Mouse (Mus musculus): ENCODE data around the gene Gm20521.
"Not testable (repeated sequence)": the region's sequence is repeated elsewhere in the genome, so short reads cannot be mapped to it uniquely, and the experiment has no call there.

Gm20521 gene

DNA sequence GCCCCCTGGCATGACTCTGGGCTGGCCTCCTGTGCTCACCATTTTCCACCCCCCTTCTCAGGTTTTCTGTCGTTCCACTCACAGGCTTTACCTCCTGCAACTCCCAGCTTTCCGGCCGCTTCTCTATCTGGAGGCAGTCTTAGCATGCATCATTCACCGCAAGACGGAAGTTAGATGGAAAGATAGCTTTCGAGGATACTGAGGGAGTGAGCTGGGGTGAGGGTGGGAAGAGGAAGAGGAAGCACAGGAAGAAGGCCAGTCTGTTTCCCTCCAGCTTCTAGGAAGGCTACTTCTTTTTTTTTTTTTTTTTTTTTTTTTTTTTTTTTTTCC lies 53.6 kb downstream of the Gm20521 start:
- DNase-seq (ENCODE audit: low spot score in 2 of 2) = no peak

DNA sequence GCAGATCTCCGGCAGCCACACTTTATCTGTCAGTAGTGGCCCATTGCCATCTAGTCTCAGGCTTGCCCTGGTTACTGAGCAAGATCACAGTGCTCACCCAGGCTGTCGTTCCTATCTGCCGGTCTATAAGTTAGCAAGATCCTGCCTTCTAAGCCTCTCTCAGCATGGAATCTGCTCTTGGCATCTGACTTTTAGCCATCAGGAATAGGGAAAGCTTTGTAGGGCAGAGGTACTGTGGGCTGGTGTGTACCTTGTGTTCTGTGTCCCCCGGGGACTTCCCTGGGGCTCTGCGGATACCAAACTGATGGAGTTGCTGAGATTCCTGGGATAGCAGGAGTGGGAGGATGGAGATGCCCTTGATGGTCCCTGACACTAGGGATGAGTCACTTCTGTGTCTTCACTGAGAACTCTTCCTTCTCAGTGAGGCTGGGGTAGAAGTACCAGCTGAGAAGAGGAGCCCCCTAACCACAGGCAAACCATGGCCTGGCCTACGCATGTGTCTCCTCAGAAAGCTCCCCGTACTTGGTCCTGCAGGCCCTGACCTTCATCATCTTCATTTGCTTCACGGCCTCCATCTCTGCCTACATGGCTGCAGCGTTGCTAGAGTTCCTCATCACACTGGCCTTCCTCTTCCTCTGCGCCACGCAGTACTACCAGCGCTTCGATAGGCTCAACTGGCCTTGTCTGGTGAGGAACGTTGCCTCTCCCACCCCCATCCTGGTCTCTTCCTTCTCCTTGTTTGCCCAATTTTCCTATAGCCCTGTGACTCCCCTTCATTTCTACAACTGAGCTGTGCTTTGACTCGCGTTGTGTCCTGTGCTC lies 54.3 kb downstream of the Gm20521 start:
- no peak for DNase-seq (ENCODE audit: low spot score in 2 of 2)

DNA sequence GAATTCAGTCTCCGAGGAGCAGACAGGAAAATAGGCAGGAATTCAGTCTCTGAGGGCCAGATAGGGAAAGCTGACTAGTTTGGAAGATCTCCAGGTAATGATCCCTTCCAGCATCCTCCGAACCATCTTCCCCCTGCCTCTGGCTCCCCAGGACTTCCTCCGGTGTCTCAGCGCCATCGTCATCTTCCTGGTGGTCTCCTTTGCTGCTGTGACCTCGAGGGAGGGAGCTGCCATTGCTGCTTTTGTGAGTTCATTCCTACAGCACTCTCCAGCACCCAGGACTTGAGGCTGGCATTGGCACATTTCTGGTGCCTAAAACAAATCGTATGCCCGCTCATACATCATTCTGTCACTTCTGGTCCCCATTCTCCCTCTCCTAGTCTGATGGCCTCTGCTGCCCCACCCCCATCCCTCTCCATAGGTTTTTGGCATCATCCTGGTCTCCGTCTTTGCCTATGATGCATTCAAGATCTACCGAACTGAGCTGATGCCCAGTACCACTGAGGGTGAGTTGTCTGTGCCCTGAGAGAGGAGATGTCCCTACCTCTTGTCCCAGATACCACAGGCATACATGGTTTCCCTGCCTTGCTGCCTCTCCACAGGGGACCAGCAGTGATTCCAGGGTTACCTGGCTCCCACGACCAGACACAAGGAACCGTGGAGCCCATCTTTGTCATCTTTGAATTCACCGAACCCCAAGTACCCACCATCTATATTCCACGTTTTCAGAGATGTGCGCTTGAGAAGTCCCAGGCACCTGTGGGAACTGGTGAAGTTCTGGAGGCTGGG lies 55.4 kb downstream of the Gm20521 start:
- DNase-seq (ENCODE audit: low spot score in 2 of 2) = no peak

DNA sequence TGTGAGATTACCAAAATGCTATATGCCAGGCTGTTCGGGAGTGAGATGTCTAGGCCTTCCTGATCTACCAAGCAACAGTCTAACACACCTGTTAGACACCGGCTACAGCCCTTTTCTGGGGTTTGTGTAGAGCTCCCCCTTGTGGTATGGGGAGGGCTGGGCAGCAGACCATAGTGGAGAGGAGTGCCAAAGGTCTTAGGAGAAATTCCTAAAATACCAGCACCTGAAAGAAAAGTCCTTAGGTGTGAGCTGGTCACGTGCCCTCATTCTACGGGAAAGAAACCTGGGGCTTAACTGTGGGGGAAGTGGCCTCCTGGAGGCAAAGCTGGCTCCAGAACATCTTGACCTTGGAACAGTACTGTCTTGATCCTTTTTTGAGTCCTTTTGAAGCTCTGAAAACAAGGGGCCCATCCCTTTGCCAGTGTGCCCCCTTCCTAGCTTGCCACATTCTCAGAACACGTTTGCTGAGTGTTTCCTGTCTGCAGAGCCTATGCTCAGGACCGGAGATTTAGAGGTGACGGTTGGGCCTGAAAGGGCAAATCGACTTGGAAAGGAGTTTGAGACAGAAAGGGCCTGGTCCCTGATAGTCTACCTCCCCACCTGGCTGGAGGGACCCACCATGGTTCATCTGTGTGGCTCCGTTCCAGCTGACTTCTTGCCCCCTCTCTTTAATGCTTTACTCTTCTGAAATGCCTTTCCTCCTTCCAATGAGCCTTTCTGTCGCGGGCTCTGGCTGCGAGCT lies 56.4 kb downstream of the Gm20521 start:
- peak in 1 of 2 experiments; percentile 14 for DNase-seq (ENCODE audit: low spot score in 2 of 2)

DNA sequence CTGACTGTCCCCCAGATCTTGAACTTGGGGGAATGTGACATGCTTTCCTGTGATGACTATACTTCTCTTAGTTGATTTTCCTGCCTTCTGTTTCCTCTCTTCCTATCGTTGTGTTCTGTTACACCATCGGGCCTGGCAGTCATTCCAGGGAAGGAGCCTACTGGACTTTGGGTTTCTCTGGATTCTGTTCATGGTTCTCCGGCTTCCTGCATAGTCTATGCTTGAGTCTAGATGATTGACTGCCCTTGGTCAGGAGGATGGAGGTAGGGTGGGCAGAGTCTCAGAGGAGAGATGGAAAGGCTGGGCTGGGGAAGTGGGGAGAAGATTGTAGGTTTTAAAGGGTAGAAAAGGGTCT lies 56.9 kb downstream of the Gm20521 start:
- DNase-seq (ENCODE audit: low spot score in 2 of 2) = no peak

DNA sequence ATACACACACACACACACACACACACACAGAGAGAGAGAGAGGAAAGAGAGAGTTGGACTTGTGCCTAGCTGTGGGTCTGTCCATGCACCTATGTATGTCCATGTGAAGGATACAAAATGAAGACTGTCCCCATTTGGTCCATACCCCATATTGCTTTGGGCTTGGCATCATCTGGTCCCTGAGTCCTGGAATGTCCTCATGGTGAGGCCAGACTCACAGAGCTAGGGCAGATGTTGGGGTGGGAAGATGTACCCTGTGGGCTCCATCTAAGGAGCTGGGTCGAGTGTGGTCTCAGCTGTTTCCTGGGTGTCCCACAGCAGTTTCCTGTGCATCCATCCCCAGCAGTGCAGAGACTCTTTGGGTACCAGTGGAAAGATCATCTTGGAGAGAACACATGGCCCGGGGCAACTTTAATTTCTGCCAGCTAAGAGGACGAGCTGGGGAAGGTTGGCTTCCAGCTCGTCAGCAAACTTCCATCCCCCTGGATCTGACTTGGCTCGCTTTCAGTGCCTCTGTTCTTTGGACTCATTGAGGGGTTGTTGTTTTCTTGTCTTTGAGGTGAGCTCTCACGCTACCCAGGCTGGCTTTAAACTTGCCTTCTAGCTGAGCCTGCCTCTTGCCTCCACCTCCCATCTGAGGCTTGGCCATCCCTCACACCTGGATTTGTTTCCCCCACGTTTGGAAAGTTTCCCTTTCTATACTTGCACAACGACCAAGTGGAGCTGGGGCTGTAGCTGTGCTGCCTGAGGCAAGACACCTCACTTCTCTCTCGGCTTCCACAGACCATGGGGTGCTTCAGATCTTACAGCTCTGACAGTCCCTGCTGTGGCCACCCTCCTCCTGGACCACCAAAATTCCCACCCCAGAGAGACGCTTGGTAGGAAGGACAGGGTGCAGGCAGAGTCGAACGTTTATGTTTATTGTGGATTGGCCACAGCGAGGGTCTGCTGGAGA lies 58.1 kb downstream of the Gm20521 start:
- no peak for DNase-seq (ENCODE audit: low spot score in 2 of 2)

DNA sequence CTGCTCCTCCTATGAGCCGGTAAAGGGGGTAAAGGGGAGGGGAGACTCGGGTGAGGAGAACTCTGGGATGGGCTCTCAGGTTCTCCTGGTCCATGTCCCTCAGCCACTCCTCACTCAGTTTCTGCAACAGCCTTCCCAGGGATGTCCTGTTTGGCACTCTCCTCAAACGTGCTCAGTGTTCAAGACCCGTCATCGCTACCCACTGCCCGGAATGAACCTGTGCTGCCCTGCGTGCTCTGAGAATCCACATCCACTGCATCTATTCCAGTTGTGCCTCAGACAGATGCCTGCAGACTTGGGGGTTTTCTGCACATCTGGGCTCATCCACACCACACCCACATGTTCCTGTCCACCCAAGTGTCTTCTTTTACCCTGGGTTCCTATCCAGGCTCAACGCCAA lies 59.2 kb downstream of the Gm20521 start:
- DNase-seq (ENCODE audit: low spot score in 2 of 2) = no peak

DNA sequence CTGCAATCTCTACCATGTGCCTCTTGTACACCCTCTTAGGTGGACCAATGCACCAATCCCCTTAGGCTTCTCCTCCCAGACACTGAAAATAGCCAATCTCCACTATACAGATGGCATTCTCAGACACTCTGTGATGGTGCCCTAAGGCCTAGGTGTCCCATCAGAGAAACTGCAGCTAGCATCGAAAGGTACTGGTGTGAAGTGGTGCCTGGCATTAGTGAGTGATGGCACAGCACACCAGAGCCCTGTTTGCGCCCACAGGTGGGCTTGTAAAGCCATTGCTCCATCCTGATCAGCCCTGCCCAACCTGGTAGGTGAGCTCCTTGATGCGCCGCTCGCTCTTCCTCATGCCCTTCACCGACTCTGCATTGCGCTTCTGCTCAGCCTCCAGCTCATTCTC lies 60.7 kb downstream of the Gm20521 start:
- no peak for DNase-seq (ENCODE audit: low spot score in 2 of 2)

DNA sequence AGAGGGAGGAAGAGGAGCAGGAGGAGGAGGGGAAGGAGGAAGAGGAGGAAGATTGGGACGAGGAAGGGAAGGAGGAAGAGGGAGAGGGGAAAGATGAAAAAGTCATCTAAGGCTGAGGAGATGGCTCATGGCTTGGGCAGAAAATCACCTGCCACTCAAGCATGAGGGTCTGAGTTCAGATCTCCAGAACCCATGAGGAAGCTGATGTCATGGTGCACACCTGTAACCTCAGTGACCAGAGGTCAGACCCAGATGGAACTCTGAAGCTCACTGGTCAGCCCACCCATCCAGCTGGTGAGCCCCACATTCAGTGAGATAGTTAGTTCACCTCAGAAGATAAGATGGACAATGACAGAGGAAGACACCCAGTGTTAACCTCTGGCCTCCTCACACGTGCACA lies 61.7 kb downstream of the Gm20521 start:
- no peak for DNase-seq (ENCODE audit: low spot score in 2 of 2)

DNA sequence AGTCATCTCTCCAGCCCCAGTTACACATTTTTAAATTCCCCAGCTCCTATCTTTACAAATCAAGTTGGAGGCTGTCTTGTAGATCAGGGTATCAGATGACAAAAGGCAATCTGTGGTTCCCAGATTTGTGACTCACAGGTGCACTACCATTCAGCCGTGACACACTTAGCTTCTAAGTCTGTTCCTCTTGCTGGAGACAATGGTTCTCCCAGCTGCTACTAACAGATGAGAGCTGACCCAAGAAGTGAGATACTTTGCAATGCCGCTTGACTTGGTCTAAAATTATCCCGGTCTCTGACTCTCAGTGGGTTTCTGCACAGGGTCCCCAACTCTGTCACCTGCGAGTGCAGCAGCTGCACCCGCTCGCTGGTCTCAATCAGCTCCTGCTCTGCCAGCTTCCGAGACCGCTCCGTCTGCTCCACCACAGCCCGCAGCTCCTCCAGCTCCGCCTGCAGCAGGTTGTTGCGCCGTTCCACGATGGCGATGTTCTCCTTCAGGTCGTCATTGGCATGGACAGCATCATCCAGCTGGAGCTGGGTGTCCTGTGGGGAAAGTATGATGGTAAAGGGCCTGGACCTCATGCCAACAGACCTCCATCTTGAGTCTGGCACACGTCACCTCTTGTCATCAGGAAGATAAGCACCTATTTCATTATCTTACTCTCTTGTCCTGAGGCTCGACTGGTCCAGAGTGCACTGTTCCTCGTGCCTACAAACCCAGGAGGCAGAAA lies 62.9 kb downstream of the Gm20521 start:
- DNase-seq (ENCODE audit: low spot score in 2 of 2) = no peak

DNA sequence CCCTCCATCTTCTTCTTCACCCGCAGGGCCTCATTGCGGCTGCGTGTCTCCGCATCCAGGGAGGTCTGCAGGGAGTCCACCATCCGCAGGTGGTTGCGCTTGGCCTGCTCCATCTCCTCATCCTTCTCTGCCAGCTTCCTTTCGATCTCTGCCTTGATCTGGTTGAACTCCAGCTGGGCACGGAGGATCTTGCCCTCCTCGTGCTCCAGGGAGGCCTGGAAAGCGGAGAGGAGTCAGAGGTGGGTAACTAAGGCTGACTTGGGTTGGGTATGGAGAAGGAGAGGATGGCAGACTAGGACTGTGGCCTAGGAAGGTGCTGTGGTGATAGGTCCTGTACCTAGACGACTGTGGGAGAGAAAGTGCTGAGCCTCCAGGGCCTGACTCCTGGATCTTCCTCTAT lies 63.8 kb downstream of the Gm20521 start:
- not testable (repeated sequence) for DNase-seq (ENCODE audit: low spot score in 2 of 2)

Data from right cerebral cortex, postnatal 36 days (tissue).